Mouse (Mus musculus): ENCODE data around the gene Tle3. TPM values are rescaled to one million over a fixed set of nuclear protein-coding genes. Genes with fewer than 3 reads are reported as not detected.
A peak's percentile ranks its signal among the peaks of the same experiment; 100 is the strongest.

The Tle3 gene
- polyA plus RNA-seq, 1 experiment from 2014 or later: 31.4 TPM

DNA sequence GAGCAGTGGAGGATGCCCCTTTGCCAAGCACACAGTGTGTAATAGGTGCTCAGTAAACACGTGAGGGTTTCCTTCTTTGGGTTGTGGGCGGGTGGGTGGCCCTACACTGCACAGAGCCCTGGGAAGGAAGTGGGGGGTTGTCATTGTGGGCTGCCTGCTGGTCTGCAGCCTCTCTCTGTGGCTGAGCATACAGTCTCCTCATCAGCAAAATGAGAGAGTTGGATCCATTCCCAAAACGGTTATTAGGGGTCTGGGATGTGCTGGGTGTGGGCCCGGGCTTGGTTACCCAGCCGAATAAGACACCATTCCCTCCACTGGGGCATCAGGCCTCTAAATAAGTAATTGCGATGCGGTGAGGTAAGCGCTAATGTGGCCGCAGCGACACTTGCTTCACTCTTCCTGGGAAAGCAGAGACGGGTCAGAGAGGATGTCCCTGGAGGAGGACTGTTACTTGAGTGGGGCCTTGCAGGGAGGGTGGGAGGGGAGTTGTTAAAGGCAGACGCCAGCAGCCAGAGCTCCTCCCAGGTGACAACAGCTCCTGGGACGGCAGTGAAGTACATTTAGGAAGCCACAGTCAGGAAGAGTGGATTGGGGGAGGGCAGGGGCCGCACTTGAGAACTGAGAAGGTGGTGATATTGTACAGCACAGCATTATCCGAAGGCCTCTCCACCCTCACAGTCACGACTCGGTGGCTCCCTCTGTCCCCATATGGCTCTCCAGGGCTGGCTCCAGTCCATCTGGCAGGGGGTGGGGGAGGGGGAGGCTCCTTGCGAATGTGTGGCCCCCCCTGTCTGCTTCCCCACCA lies 8.3 kb downstream of the Tle3 start:
- Histone ChIP-seq H3K27me3 (ENCODE audit: control insufficient read depth, insufficient read depth, low read length) (no peaks in the 10 kb centered on the region), H3K4me2 (ENCODE audit: low read depth, low read length) (0 out of 2 replicates have a peak overlapping the region, but pooled peaks have one; percentile 4), H3K4me3 (ENCODE audit: low read depth, low read length) (0 out of 2 replicates have a peak overlapping the region, but pooled peaks have one; percentile 3), H3K4me1 (ENCODE audit: control insufficient read depth, insufficient read depth, low read length) (peaks cover 51% of the 10 kb centered on the region), H3K9ac (replicated peaks; ENCODE audit: low read length) (no peak overlapping the region), H3K9me3 (replicated peaks; ENCODE audit: control insufficient read depth, low read length) (no peaks in the 10 kb centered on the region), H3K27ac (replicated peaks; ENCODE audit: low read depth, low read length) (no peak overlapping the region), H3K36me3 (replicated peaks; ENCODE audit: control insufficient read depth, insufficient read depth, low read depth, low read length) (no peaks in the 10 kb centered on the region; the same call in none of the 2 replicates)
- ATAC-seq (replicated peaks; ENCODE audit: insufficient number of reproducible peaks, low FRiP score, low TSS enrichment, low read depth) (peak; percentile 61), DNase-seq (ENCODE audit: low spot score) (no peak)
- WGBS: 22% methylated on average over 18 of the region's 18 CpGs

DNA sequence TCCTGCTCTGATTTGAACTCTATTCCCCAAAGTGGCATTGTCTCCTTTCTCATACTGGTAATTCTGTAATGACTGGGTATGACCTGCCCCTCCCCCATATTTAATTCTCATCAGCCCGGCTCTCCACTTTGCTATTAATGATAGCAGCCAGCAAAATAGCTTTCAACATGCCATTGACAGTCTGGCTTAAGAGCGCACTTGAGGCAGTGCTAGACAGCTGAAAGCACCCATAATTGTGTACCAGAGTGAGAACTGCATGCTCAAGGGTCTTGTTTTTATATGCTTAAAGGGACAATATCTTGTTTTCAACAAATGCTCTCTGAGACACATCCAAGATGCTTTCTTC lies 8.9 kb downstream of the Tle3 start:
- DNase-seq (ENCODE audit: low spot score) (peak; percentile 51), ATAC-seq (replicated peaks; ENCODE audit: insufficient number of reproducible peaks, low FRiP score, low TSS enrichment, low read depth) (no peak)
- Histone ChIP-seq H3K27ac (replicated peaks; ENCODE audit: low read depth, low read length) (no peak overlapping the region), H3K4me3 (ENCODE audit: low read depth, low read length) (no peak overlapping the region), H3K36me3 (replicated peaks; ENCODE audit: control insufficient read depth, insufficient read depth, low read depth, low read length) (no peaks in the 10 kb centered on the region; the same call in none of the 2 replicates), H3K4me1 (ENCODE audit: control insufficient read depth, insufficient read depth, low read length) (peaks cover 57% of the 10 kb centered on the region), H3K4me2 (ENCODE audit: low read depth, low read length) (0 out of 2 replicates have a peak overlapping the region, but pooled peaks have one; percentile 4), H3K9ac (replicated peaks; ENCODE audit: low read length) (no peak overlapping the region), H3K9me3 (replicated peaks; ENCODE audit: control insufficient read depth, low read length) (no peaks in the 10 kb centered on the region), H3K27me3 (ENCODE audit: control insufficient read depth, insufficient read depth, low read length) (no peaks in the 10 kb centered on the region)
- 44% methylated on average over 2 of the region's 2 CpGs for WGBS

DNA sequence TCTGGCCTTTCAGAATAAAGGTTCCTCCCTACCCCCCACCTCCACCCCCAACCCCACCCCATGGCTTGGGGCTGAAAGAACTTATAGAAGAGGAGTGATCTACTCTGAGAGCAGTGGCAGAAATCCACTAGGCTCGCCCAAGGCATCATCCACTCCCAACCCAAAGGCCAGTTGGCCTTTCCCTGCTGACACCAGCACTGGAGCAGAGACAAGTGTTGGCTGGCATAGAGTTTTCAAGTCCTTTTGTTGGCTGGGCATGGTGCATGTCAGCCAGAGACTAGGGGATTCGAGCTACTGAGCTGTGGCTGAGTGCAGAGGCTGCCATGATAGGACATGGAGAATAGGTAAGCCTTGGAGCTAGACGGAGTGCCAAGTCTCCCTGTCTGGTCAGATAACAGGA lies 9.3 kb downstream of the Tle3 start:
- Histone ChIP-seq H3K36me3 (replicated peaks; ENCODE audit: control insufficient read depth, insufficient read depth, low read depth, low read length) (no peaks in the 10 kb centered on the region; the same call in none of the 2 replicates), H3K9ac (replicated peaks; ENCODE audit: low read length) (no peak overlapping the region), H3K4me3 (ENCODE audit: low read depth, low read length) (no peak overlapping the region), H3K27me3 (ENCODE audit: control insufficient read depth, insufficient read depth, low read length) (no peaks in the 10 kb centered on the region), H3K4me1 (ENCODE audit: control insufficient read depth, insufficient read depth, low read length) (peaks cover 59% of the 10 kb centered on the region), H3K4me2 (ENCODE audit: low read depth, low read length) (no peak overlapping the region), H3K9me3 (replicated peaks; ENCODE audit: control insufficient read depth, low read length) (no peaks in the 10 kb centered on the region), H3K27ac (replicated peaks; ENCODE audit: low read depth, low read length) (no peak overlapping the region)
- DNase-seq (ENCODE audit: low spot score) (no peak), ATAC-seq (replicated peaks; ENCODE audit: insufficient number of reproducible peaks, low FRiP score, low TSS enrichment, low read depth) (no peak)
- WGBS: 84% methylated on average over 3 of the region's 3 CpGs

DNA sequence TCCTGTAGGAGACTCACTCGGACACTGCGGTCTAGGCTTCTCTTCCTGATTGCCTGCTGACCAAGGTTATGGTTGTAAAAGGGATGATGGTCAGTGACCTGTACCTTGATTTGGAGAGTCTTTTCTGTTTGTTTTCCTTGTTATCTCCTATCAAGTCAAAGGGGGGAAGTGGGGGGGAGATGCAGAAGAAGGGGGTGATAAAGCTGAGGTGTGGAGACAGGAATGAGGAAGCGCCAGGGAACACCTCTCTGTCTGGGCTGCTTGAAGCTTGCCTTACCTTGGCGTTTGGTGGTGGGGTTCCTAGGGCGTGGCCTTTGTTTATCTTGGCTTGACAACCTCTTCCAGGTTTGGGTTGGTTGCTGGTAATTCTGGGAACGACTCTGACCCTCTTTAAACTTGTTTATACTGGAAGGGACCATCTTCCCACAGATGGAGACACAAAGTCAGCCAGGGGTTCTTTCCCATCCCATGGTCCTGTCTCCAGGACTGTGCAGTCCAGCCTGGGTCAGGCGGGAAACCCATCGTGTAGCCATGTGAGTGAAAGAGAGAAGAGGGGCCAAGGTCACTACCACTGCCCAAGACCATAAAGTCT lies 10.5 kb downstream of the Tle3 start:
- DNase-seq (ENCODE audit: low spot score) (no peak), ATAC-seq (replicated peaks; ENCODE audit: insufficient number of reproducible peaks, low FRiP score, low TSS enrichment, low read depth) (no peak)
- H3K27me3 ChIP-seq (ENCODE audit: control insufficient read depth, insufficient read depth, low read length): no peaks in the 10 kb centered on the region
- H3K9ac ChIP-seq (replicated peaks; ENCODE audit: low read length): no peak overlapping the region
- peaks cover 2% of the 10 kb centered on the region for H3K36me3 ChIP-seq (replicated peaks; ENCODE audit: control insufficient read depth, insufficient read depth, low read depth, low read length)
- H3K27ac ChIP-seq (replicated peaks; ENCODE audit: low read depth, low read length): no peak overlapping the region
- no peak overlapping the region for H3K4me3 ChIP-seq (ENCODE audit: low read depth, low read length)
- H3K4me2 ChIP-seq (ENCODE audit: low read depth, low read length): no peak overlapping the region
- H3K4me1 ChIP-seq (ENCODE audit: control insufficient read depth, insufficient read depth, low read length): peaks cover 49% of the 10 kb centered on the region
- no peaks in the 10 kb centered on the region for H3K9me3 ChIP-seq (replicated peaks; ENCODE audit: control insufficient read depth, low read length)
- WGBS: 73% methylated on average over 8 of the region's 8 CpGs

DNA sequence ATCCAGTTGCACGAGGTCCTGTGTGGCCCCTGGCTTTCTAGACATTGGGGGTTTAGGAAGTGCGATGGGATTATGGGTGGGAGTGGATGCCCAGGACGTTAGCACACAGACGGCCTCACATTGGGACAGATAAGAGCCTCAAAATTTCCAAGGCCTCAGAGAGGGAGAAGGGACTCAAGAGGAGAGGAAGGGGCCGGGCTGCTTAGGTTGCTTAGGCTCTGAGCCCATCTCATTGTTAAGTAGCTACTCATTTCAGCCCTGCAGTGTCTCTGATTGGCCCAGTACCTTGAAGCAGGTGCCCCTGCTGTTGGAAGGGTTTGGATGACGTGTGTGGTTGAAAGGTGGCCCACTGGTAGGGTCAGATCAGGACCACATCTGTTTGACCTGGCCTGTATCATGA lies 11.9 kb downstream of the Tle3 start:
- H3K9ac ChIP-seq (replicated peaks; ENCODE audit: low read length): no peak overlapping the region
- DNase-seq (ENCODE audit: low spot score) (no peak), ATAC-seq (replicated peaks; ENCODE audit: insufficient number of reproducible peaks, low FRiP score, low TSS enrichment, low read depth) (no peak)
- H3K9me3 ChIP-seq (replicated peaks; ENCODE audit: control insufficient read depth, low read length): no peaks in the 10 kb centered on the region
- no peak overlapping the region for H3K4me3 ChIP-seq (ENCODE audit: low read depth, low read length)
- H3K27me3 ChIP-seq (ENCODE audit: control insufficient read depth, insufficient read depth, low read length): no peaks in the 10 kb centered on the region
- peaks cover 3% of the 10 kb centered on the region for H3K36me3 ChIP-seq (replicated peaks; ENCODE audit: control insufficient read depth, insufficient read depth, low read depth, low read length)
- peaks cover 40% of the 10 kb centered on the region for H3K4me1 ChIP-seq (ENCODE audit: control insufficient read depth, insufficient read depth, low read length)
- H3K4me2 ChIP-seq (ENCODE audit: low read depth, low read length): no peak overlapping the region
- 38% methylated on average over 6 of the region's 6 CpGs for WGBS
- H3K27ac ChIP-seq (replicated peaks; ENCODE audit: low read depth, low read length): no peak overlapping the region

DNA sequence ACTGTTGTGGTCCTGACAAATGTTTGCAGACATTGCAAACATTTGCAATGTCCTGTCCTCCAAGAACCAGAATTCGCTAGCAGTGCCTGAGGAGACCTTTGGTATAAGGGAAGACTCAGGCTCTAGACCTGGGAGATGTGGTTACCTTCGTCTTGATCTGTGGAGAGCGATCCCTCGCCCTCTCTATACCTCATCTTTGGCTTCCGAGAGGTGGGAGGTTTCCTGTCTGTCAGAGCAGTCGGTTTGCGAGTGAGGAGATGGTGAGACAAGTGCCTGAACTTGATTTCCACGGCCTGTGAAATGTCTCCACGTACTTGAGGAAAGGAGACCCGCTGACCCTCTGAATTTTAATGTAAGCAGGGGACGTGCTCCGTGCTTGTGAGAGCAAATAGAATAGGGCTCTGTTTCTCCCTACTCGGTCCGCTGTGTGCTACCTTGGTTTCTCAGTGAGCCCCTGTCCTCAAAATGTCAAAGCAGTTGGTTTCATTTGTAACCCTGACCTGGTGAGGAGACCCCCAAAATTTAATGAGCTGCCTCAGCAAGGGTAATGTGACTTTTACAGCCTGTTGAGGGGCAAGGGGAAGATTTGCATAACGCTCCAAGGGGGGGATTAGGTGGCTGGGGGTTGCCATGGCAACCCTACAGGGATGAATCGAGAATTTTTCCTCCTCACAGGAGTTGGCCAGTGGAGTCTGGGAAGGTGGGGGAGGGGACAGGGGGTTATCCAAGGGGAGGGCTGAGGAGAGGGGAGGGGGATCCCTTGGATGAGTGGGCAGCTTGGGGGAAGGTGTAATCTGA lies 12.7 kb downstream of the Tle3 start:
- Histone ChIP-seq H3K9me3 (replicated peaks; ENCODE audit: control insufficient read depth, low read length) (no peaks in the 10 kb centered on the region), H3K27ac (replicated peaks; ENCODE audit: low read depth, low read length) (no peak overlapping the region), H3K4me2 (ENCODE audit: low read depth, low read length) (peak overlapping the region; percentile 27; the same call in 1 of the 2 replicates), H3K36me3 (replicated peaks; ENCODE audit: control insufficient read depth, insufficient read depth, low read depth, low read length) (peaks cover 3% of the 10 kb centered on the region), H3K9ac (replicated peaks; ENCODE audit: low read length) (no peak overlapping the region), H3K4me3 (ENCODE audit: low read depth, low read length) (no peak overlapping the region), H3K27me3 (ENCODE audit: control insufficient read depth, insufficient read depth, low read length) (no peaks in the 10 kb centered on the region), H3K4me1 (ENCODE audit: control insufficient read depth, insufficient read depth, low read length) (peaks cover 33% of the 10 kb centered on the region)
- WGBS: 6% methylated on average over 16 of the region's 16 CpGs
- ATAC-seq (replicated peaks; ENCODE audit: insufficient number of reproducible peaks, low FRiP score, low TSS enrichment, low read depth) (no peak), DNase-seq (ENCODE audit: low spot score) (peak; percentile 85)

DNA sequence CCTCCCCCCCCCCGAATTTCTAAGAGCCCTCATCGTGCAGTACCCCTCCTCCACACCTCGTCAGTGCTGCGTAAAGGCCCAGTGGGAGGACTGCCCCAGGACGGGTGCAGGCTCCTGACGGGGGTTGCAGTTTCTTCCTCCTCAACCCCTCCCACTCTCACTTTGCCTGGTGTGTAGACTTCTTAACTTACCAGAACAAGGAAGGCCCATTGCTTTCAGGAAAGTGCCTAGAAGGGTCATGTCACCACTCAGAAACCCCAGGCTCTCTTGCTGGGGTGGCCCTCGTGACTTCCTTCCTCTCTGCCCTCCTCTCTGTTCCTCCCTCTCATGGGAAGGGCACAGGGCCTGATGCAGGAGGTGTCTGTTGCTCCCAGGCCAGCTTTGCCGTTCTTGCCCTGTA lies 13.6 kb downstream of the Tle3 start:
- Histone ChIP-seq H3K4me2 (ENCODE audit: low read depth, low read length) (no peak overlapping the region), H3K9ac (replicated peaks; ENCODE audit: low read length) (no peak overlapping the region), H3K36me3 (replicated peaks; ENCODE audit: control insufficient read depth, insufficient read depth, low read depth, low read length) (peaks cover 3% of the 10 kb centered on the region), H3K27ac (replicated peaks; ENCODE audit: low read depth, low read length) (no peak overlapping the region), H3K9me3 (replicated peaks; ENCODE audit: control insufficient read depth, low read length) (no peaks in the 10 kb centered on the region), H3K4me3 (ENCODE audit: low read depth, low read length) (no peak overlapping the region), H3K4me1 (ENCODE audit: control insufficient read depth, insufficient read depth, low read length) (peaks cover 26% of the 10 kb centered on the region), H3K27me3 (ENCODE audit: control insufficient read depth, insufficient read depth, low read length) (no peaks in the 10 kb centered on the region)
- no peak for DNase-seq (ENCODE audit: low spot score)
- WGBS: 3% methylated on average over 8 of the region's 8 CpGs
- no peak for ATAC-seq (replicated peaks; ENCODE audit: insufficient number of reproducible peaks, low FRiP score, low TSS enrichment, low read depth)

All from embryonic facial prominence, embryonic 11.5 days (tissue).